Mouse (Mus musculus): ENCODE results near the gene Emb. TPM values are rescaled to one million over a fixed set of nuclear protein-coding genes. Genes with fewer than 3 reads are reported as not detected.
A peak's percentile ranks its signal among the peaks of the same experiment; 100 is the strongest.

Emb gene
- polyA plus RNA-seq, 1 experiment from 2014 or later = 10.1 TPM

GRCm38 (mm10) chr13:117286939-117287338, 78.6 kb downstream of the Emb start:
- Histone ChIP-seq H3K9me3 (ENCODE audit: control insufficient read depth, low read length) (no peaks in the 10 kb centered on the region), H3K4me3 (ENCODE audit: low read depth, low read length) (no peak overlapping the region), H3K36me3 (ENCODE audit: control insufficient read depth, insufficient read depth, low read length) (no peaks in the 10 kb centered on the region), H3K9ac (replicated peaks; ENCODE audit: low read depth, low read length) (no peak overlapping the region), H3K27me3 (ENCODE audit: control insufficient read depth, insufficient read depth, low read length) (no peaks in the 10 kb centered on the region), H3K4me1 (ENCODE audit: control insufficient read depth, insufficient read depth, low read length) (no peaks in the 10 kb centered on the region), H3K4me2 (ENCODE audit: low read depth, low read length) (no peak overlapping the region), H3K27ac (ENCODE audit: low read depth, low read length) (no peak overlapping the region)
- WGBS = 95% methylated on average over 2 of the region's 2 CpGs
- no peak for ATAC-seq (ENCODE audit: low read depth)

- no peak overlapping the region for H3K4me2 ChIP-seq (ENCODE audit: low read depth, low read length)
- no peaks in the 10 kb centered on the region for H3K9me3 ChIP-seq (ENCODE audit: control insufficient read depth, low read length)
- H3K9ac ChIP-seq (replicated peaks; ENCODE audit: low read depth, low read length) = no peak overlapping the region
- H3K4me1 ChIP-seq (ENCODE audit: control insufficient read depth, insufficient read depth, low read length) = no peaks in the 10 kb centered on the region
- no peaks in the 10 kb centered on the region for H3K27me3 ChIP-seq (ENCODE audit: control insufficient read depth, insufficient read depth, low read length)
- 91% methylated on average over 6 of the region's 6 CpGs for WGBS
- no peak overlapping the region for H3K27ac ChIP-seq (ENCODE audit: low read depth, low read length)
- no peaks in the 10 kb centered on the region for H3K36me3 ChIP-seq (ENCODE audit: control insufficient read depth, insufficient read depth, low read length)
- ATAC-seq (ENCODE audit: low read depth) = no peak
- H3K4me3 ChIP-seq (ENCODE audit: low read depth, low read length) = no peak overlapping the region
Measured at GRCm38 (mm10) chr13:117287400-117287799, 79.1 kb downstream of the Emb start.

- ATAC-seq (ENCODE audit: low read depth) = peak; percentile 89
- H3K36me3 ChIP-seq (ENCODE audit: control insufficient read depth, insufficient read depth, low read length) = no peaks in the 10 kb centered on the region
- peak overlapping the region; percentile 32; the same call in 1 of the 2 replicates for H3K4me2 ChIP-seq (ENCODE audit: low read depth, low read length)
- H3K27me3 ChIP-seq (ENCODE audit: control insufficient read depth, insufficient read depth, low read length) = no peaks in the 10 kb centered on the region
- H3K9me3 ChIP-seq (ENCODE audit: control insufficient read depth, low read length) = no peaks in the 10 kb centered on the region
- no peak overlapping the region for H3K27ac ChIP-seq (ENCODE audit: low read depth, low read length)
- no peak overlapping the region for H3K4me3 ChIP-seq (ENCODE audit: low read depth, low read length)
- H3K9ac ChIP-seq (replicated peaks; ENCODE audit: low read depth, low read length) = no peak overlapping the region
- WGBS = 32% methylated on average over 17 of the region's 17 CpGs
- H3K4me1 ChIP-seq (ENCODE audit: control insufficient read depth, insufficient read depth, low read length) = no peaks in the 10 kb centered on the region
Measured at GRCm38 (mm10) chr13:117289494-117290270, 81.3 kb downstream of the Emb start.

- no peak overlapping the region for H3K27ac ChIP-seq (ENCODE audit: low read depth, low read length)
- peak; percentile 86 for ATAC-seq (ENCODE audit: low read depth)
- no peaks in the 10 kb centered on the region for H3K36me3 ChIP-seq (ENCODE audit: control insufficient read depth, insufficient read depth, low read length)
- no peak overlapping the region for H3K4me3 ChIP-seq (ENCODE audit: low read depth, low read length)
- H3K9ac ChIP-seq (replicated peaks; ENCODE audit: low read depth, low read length) = no peak overlapping the region
- no peaks in the 10 kb centered on the region for H3K27me3 ChIP-seq (ENCODE audit: control insufficient read depth, insufficient read depth, low read length)
- no peaks in the 10 kb centered on the region for H3K9me3 ChIP-seq (ENCODE audit: control insufficient read depth, low read length)
- no peak overlapping the region for H3K4me2 ChIP-seq (ENCODE audit: low read depth, low read length)
- 36% methylated on average over 24 of the region's 24 CpGs for WGBS
- H3K4me1 ChIP-seq (ENCODE audit: control insufficient read depth, insufficient read depth, low read length) = no peaks in the 10 kb centered on the region
Measured at GRCm38 (mm10) chr13:117311446-117312225, 103.3 kb downstream of the Emb start.

Other genes with a start within 250 kb of the Emb start
- gene Parp8, start 183.0 kb upstream of the Emb start, polyA plus RNA-seq (2014; fragmentation: Nextera tagmentation; extraction: Ambion mirVana) = 44.9 and 50.6 TPM in 2 replicates
- 0.66 and 0.71 TPM in 2 replicates for gene Gm17509, start 12.5 kb downstream of the Emb start, polyA plus RNA-seq (2014; fragmentation: Nextera tagmentation; extraction: Ambion mirVana)

Measured in neural tube, embryonic 14.5 days (tissue).